Mouse (Mus musculus) embryonic facial prominence, embryonic 14.5 days (tissue): Measurements from ENCODE around the gene Ypel3. TPM values are rescaled to one million over a fixed set of nuclear protein-coding genes. Genes with fewer than 3 reads are reported as not detected.

Experiments
- ATAC-seq: fragments of 200-750 bp; cut with Nextera tagmentation; 2 replicates; pipeline ENCODE4 v1.8.0; 2017; ENCODE audit warnings: low read depth, moderate number of reproducible peaks, moderate TSS enrichment
- DNase-seq: peaks from one replicate; pipeline ENCODE4 v3.0.0-alpha.2; 2015; ENCODE audit warnings: low spot score
- H3K27ac ChIP-seq: fragments of 300-500 bp; sonication (generic); replicated peaks from 2 replicates; pipeline ENCODE4 v1.5.1; 2014; ENCODE audit warnings: low read depth, mild to moderate bottlenecking, low read length, moderate library complexity
- H3K27me3 ChIP-seq: fragments of 300-500 bp; sonication (generic); replicated peaks from 2 replicates; pipeline ENCODE4 v1.6.1; 2014; ENCODE audit warnings: low read length; ENCODE audit not compliant: control insufficient read depth, insufficient read depth
- H3K36me3 ChIP-seq: fragments of 300-500 bp; sonication (generic); 2 replicates; pipeline ENCODE4 v1.6.1; 2014; ENCODE audit warnings: low read length, mixed read lengths; ENCODE audit not compliant: control insufficient read depth, insufficient read depth
- H3K4me1 ChIP-seq: fragments of 300-500 bp; sonication (generic); 2 replicates; pipeline ENCODE4 v1.6.1; 2014; ENCODE audit warnings: antibody characterized with exemption, low read length; ENCODE audit not compliant: control insufficient read depth, insufficient read depth
- H3K4me2 ChIP-seq: fragments of 300-500 bp; sonication (generic); 2 replicates; pipeline ENCODE4 v1.6.1; 2014; ENCODE audit warnings: low read depth, mild to moderate bottlenecking, low read length, moderate library complexity, mixed read lengths
- H3K4me3 ChIP-seq: fragments of 300-500 bp; sonication (generic); 2 replicates; pipeline ENCODE4 v1.5.1; 2014; ENCODE audit warnings: low read depth, mild to moderate bottlenecking, low read length
- H3K9ac ChIP-seq: fragments of 300-500 bp; sonication (generic); 2 replicates; pipeline ENCODE4 v1.6.1; 2014; ENCODE audit warnings: low read depth, mild to moderate bottlenecking, low read length, moderate library complexity, mixed read lengths
- H3K9me3 ChIP-seq: fragments of 300-500 bp; sonication (generic); 2 replicates; pipeline ENCODE4 v1.6.1; 2016; ENCODE audit warnings: low read length; ENCODE audit not compliant: control insufficient read depth
- WGBS: fragments of 180-500 bp; shearing (Covaris S2); extraction: QIAGEN DNeasy Blood & Tissue Kit; methylation state at CpG from one replicate; pipeline ENCODE4 v1.1.7; 2014; 5-methylcytosine and 5-hydroxymethylcytosine counted together
- polyA plus RNA-seq: library from polyadenylated mRNA; unstranded; fragments of >200 nt; fragmentation: Nextera tagmentation; extraction: Ambion mirVana; gene quantifications from 2 replicates; pipeline ENCODE4 v1.2.1, GENCODE M21; 2014

Ypel3 gene
- polyA plus RNA-seq, 1 experiment from 2014 or later = 117 TPM

- no peak for ATAC-seq
- 66% methylated on average over 4 of the region's 4 CpGs for WGBS
- Histone ChIP-seq H3K4me3 (peak overlapping the region; percentile 85), H3K27ac (peak overlapping the region; percentile 84), H3K36me3 (peaks cover 31% of the 10 kb centered on the region), H3K4me2 (peak overlapping the region; percentile 97), H3K9me3 (no peaks in the 10 kb centered on the region), H3K9ac (peak overlapping the region; percentile 89), H3K4me1 (peaks cover 12% of the 10 kb centered on the region), H3K27me3 (no peaks in the 10 kb centered on the region)
- no peak for DNase-seq
Measured at GRCm38 (mm10) chr7:126760956-126761355, 15.8 kb upstream of the Ypel3 start.

- Histone ChIP-seq H3K4me1 (peaks cover 12% of the 10 kb centered on the region), H3K27ac (no peak overlapping the region), H3K9ac (0 out of 2 replicates have a peak overlapping the region, but pooled peaks have one; percentile 51), H3K4me2 (peak overlapping the region; percentile 43; the same call in 1 of the 2 replicates), H3K36me3 (peaks cover 37% of the 10 kb centered on the region), H3K4me3 (no peak overlapping the region), H3K27me3 (no peaks in the 10 kb centered on the region), H3K9me3 (no peaks in the 10 kb centered on the region)
- 59% methylated on average over 5 of the region's 6 CpGs for WGBS
- no peak for DNase-seq
- ATAC-seq = no peak
Measured at GRCm38 (mm10) chr7:126761529-126762067, 15.2 kb upstream of the Ypel3 start.

- 38% methylated on average over 17 of the region's 17 CpGs for WGBS
- Histone ChIP-seq H3K9ac (peak overlapping the region; percentile 51), H3K4me3 (peak overlapping the region; percentile 21), H3K36me3 (peaks cover 47% of the 10 kb centered on the region), H3K27ac (peak overlapping the region; percentile 49), H3K4me1 (peaks cover 12% of the 10 kb centered on the region), H3K4me2 (peak overlapping the region; percentile 43), H3K27me3 (no peaks in the 10 kb centered on the region), H3K9me3 (no peaks in the 10 kb centered on the region)
- no peak for DNase-seq
- no peak for ATAC-seq
Measured at GRCm38 (mm10) chr7:126762471-126763008, 14.2 kb upstream of the Ypel3 start.

- H3K27ac ChIP-seq = no peak overlapping the region
- no peaks in the 10 kb centered on the region for H3K27me3 ChIP-seq
- no peak overlapping the region for H3K4me3 ChIP-seq
- peaks cover 77% of the 10 kb centered on the region for H3K36me3 ChIP-seq
- no peak for DNase-seq
- 83% methylated on average over 9 of the region's 9 CpGs for WGBS
- no peak overlapping the region for H3K9ac ChIP-seq
- no peaks in the 10 kb centered on the region for H3K9me3 ChIP-seq
- H3K4me1 ChIP-seq = peaks cover 6% of the 10 kb centered on the region
- H3K4me2 ChIP-seq = no peak overlapping the region
- no peak for ATAC-seq
Measured at GRCm38 (mm10) chr7:126765540-126765939, 11.2 kb upstream of the Ypel3 start.

- 98% methylated on average over 12 of the region's 16 CpGs for WGBS
- no peak within 1 kb of the TSS for H3K9ac ChIP-seq
- no peak for ATAC-seq
Measured at GRCm38 (mm10) chr7:126766201-126766600, 10.6 kb upstream of the Ypel3 start, which contains the start of gene Gdpd3. Gdpd3 (plus strand) TSS chr7:126766334.

GRCm38 (mm10) chr7:126767001-126767400 lies 9.8 kb upstream of the Ypel3 start:
- DNase-seq (no peak), ATAC-seq (no peak)
- H3K36me3 ChIP-seq = peaks cover 86% of the 10 kb centered on the region
- H3K9me3 ChIP-seq = no peaks in the 10 kb centered on the region
- H3K4me3 ChIP-seq = no peak overlapping the region
- no peak overlapping the region for H3K27ac ChIP-seq
- 81% methylated on average over 8 of the region's 8 CpGs for WGBS
- H3K9ac ChIP-seq = no peak overlapping the region
- no peaks in the 10 kb centered on the region for H3K4me1 ChIP-seq
- no peak overlapping the region for H3K4me2 ChIP-seq
- no peaks in the 10 kb centered on the region for H3K27me3 ChIP-seq

More at GRCm38 (mm10) chr7:126766201-126766600, 10.6 kb upstream of the Ypel3 start, which contains the start of gene Gdpd3:
- Histone ChIP-seq H3K36me3 (peaks cover 83% of the 10 kb centered on the region), H3K4me3 (no peak within 1 kb of the TSS), H3K4me1 (0 out of 2 replicates have a peak, but pooled peaks cover 2% of the 10 kb centered on the region), H3K9me3 (no peaks in the 10 kb centered on the region), H3K4me2 (no peak within 1 kb of the TSS), H3K27me3 (no peaks in the 10 kb centered on the region), H3K27ac (no peak within 1 kb of the TSS)
- no peak for DNase-seq

GRCm38 (mm10) chr7:126770784-126771183 lies 6.0 kb upstream of the Ypel3 start:
- no peak for ATAC-seq
- 77% methylated on average over 12 of the region's 12 CpGs for WGBS
- DNase-seq = no peak
- peaks cover 73% of the 10 kb centered on the region for H3K36me3 ChIP-seq
- no peak overlapping the region for H3K27ac ChIP-seq
- H3K4me1 ChIP-seq = peaks cover 1% of the 10 kb centered on the region; the same call in 1 of the 2 replicates
- no peak overlapping the region for H3K9ac ChIP-seq
- no peak overlapping the region for H3K4me2 ChIP-seq
- no peaks in the 10 kb centered on the region for H3K9me3 ChIP-seq
- H3K4me3 ChIP-seq = no peak overlapping the region
- no peaks in the 10 kb centered on the region for H3K27me3 ChIP-seq

- no peak for ATAC-seq
- H3K4me3 ChIP-seq = no peak overlapping the region
Measured at GRCm38 (mm10) chr7:126773351-126773750, 3.4 kb upstream of the Ypel3 start.

GRCm38 (mm10) chr7:126774463-126774862 lies 2.3 kb upstream of the Ypel3 start:
- H3K9me3 ChIP-seq = no peaks in the 10 kb centered on the region
- no peak overlapping the region for H3K4me2 ChIP-seq
- DNase-seq = no peak
- no peaks in the 10 kb centered on the region for H3K27me3 ChIP-seq
- H3K4me1 ChIP-seq = peaks cover 18% of the 10 kb centered on the region; the same call in 1 of the 2 replicates
- no peak overlapping the region for H3K9ac ChIP-seq
- H3K36me3 ChIP-seq = peaks cover 47% of the 10 kb centered on the region
- no peak for ATAC-seq
- H3K4me3 ChIP-seq = no peak overlapping the region
- WGBS = 79% methylated on average over 2 of the region's 2 CpGs
- H3K27ac ChIP-seq = no peak overlapping the region

More at GRCm38 (mm10) chr7:126773351-126773750, 3.4 kb upstream of the Ypel3 start:
- H3K4me2 ChIP-seq = no peak overlapping the region
- H3K27ac ChIP-seq = no peak overlapping the region
- 79% methylated on average over 2 of the region's 2 CpGs for WGBS
- no peak overlapping the region for H3K9ac ChIP-seq
- H3K4me1 ChIP-seq = peaks cover 18% of the 10 kb centered on the region; the same call in 1 of the 2 replicates
- H3K27me3 ChIP-seq = no peaks in the 10 kb centered on the region
- H3K9me3 ChIP-seq = no peaks in the 10 kb centered on the region
- H3K36me3 ChIP-seq = peaks cover 52% of the 10 kb centered on the region
- DNase-seq = no peak
